Mouse (Mus musculus): Measurements from ENCODE around the gene Il7r.
"Not testable (repeated sequence)": the region's sequence is repeated elsewhere in the genome, so short reads cannot be mapped to it uniquely, and the experiment has no call there.

Il7r gene

GRCm38 (mm10) chr15:9530076-9530475 lies at the start of gene Il7r:
Gene Il7r, minus strand, starts transcription at chr15:9530176.
- no peak for DNase-seq (ENCODE audit: low spot score)

GRCm38 (mm10) chr15:9577303-9577702 lies 47.3 kb upstream of the Il7r start:
- no peak for DNase-seq (ENCODE audit: low spot score)

DNA sequence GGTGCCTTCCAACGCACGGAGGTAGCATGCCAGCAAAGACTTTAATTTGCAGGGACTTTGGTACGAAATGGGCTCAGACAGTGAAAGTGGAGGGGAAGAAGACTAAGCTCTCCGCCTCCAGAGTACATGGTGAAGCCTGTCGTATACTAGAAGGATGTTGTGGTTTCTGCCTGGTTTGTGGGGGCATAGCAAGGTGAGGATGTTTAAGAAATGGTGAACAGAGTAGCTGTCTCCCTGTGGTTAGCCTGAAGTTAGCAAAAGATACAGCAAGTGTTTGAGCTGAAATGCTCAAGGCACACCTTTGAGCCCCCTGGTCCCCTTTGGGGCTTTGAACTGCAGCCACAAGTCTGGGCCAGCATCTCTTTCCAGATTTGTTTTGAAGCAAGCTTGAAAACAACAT lies 44.8 kb upstream of the Il7r start:
- no peak for DNase-seq (ENCODE audit: low spot score)

- no peak for DNase-seq (ENCODE audit: low spot score)
Measured at GRCm38 (mm10) chr15:9573361-9573760, 43.4 kb upstream of the Il7r start.

- no peak for DNase-seq (ENCODE audit: low spot score)
Measured at GRCm38 (mm10) chr15:9572664-9573063, 42.7 kb upstream of the Il7r start.

GRCm38 (mm10) chr15:9571896-9572295 lies 41.9 kb upstream of the Il7r start:
- no peak for DNase-seq (ENCODE audit: low spot score)

GRCm38 (mm10) chr15:9567316-9567715 lies 37.3 kb upstream of the Il7r start:
- DNase-seq (ENCODE audit: low spot score): no peak

DNA sequence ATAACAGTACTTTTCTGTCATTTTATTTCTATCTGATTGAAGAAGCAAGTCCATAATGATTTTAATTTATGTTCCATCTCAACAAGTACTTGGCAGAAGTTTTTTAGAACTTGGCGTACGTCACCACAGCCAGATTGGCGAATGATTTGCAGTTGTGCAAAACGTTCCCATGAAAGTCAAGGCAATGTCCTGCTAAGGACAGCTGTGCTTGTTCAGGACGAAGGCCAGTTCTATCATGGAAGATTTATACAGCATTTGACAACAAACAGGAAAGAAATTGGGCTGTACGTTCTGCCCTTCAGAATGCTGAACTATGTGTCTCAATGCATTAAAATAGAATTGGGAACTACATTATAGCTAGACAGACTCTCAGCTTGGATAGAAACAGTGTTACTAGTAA lies 35.4 kb upstream of the Il7r start:
- DNase-seq (ENCODE audit: low spot score): no peak

DNA sequence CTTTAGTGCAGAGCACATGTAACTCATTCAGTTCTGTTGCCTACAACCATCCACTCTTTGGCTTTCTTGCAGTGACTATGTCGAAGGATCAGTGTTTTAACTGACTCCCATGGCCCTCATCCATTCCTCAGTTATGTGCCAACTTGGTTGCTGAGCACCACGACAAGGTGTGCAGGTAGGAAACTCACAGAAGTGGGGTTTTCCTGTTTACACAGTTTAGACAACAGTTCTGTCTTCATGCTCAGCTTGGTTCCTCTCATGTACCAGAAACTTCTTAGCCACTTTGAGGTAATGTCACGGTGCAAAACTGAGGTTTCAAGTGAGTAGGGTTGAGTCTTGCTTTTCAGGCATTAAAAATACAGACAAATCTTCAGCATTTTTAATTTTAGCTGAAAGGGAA lies 34.2 kb upstream of the Il7r start:
- no peak for DNase-seq (ENCODE audit: low spot score)

- not testable (repeated sequence) for DNase-seq (ENCODE audit: low spot score)
Measured at GRCm38 (mm10) chr15:9557264-9557663, 27.3 kb upstream of the Il7r start.

DNA sequence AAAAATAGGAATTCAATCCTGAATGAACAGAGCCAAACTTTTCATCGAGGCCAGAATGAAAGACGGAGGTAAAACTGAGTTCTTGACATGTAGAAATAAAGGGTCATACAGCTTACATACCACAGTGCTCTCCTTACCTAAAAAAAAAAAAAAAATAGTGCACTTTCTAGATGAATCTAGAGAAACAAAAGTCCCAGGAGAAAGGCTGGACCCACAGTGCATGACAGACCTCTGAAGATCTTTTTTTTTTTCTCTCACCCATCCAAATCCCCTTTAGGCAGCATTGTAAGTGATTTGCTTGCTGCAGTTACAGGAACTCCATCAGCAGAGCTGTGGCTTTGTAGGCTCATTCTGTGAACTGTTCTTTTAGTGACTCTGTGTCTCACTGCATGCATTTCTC lies 19.0 kb upstream of the Il7r start:
- DNase-seq (ENCODE audit: low spot score): no peak

DNA sequence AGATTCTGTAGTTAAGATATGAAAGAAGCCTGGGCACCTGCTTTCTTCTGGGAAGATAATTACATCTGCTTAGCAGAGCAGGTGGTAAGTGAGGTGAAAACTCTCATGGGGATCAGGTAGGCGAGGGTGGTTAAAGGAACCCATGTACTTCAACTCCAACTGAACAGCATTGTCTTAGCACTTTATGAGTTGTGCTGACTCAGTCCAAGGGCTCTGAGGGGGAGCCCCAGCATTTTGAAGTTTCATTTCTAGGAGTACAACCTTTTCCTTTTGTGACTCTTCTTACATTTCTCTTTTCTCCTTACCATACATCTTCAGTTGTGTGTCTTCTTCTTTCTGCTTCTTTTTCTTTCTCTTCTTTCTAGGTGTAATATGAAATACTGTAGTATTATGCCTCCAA lies 5.2 kb upstream of the Il7r start:
- DNase-seq (ENCODE audit: low spot score): no peak

- DNase-seq (ENCODE audit: low spot score): no peak
Measured at GRCm38 (mm10) chr15:9533356-9533902, 3.5 kb upstream of the Il7r start.

GRCm38 (mm10) chr15:9529646-9530045 lies 330 bp downstream of the Il7r start:
- DNase-seq (ENCODE audit: low spot score): no peak

GRCm38 (mm10) chr15:9528186-9528935 lies 1.6 kb downstream of the Il7r start:
- no peak for DNase-seq (ENCODE audit: low spot score)

GRCm38 (mm10) chr15:9526412-9526811 lies 3.6 kb downstream of the Il7r start:
- DNase-seq (ENCODE audit: low spot score): no peak

- no peak for DNase-seq (ENCODE audit: low spot score)
Measured at GRCm38 (mm10) chr15:9524907-9525306, 5.1 kb downstream of the Il7r start.

DNA sequence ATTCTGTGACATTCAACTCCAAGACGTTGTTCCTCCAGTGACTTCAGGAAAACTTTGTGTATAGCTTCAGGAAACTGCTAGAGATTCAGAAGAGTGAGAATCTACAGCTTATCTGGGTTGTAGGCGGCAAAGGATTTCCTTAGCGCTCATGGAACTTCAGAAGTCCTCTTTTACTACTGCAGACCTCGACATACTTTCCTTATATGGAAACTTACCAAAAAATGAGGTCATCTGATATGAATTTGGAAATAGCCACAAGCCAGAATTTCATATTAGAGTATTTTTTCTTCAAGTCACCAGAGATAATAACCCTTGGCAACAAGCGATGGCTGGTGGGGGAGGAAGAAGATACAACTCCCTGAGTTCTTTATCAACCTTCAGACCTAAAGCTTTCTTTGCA lies 6.0 kb downstream of the Il7r start:
- no peak for DNase-seq (ENCODE audit: low spot score)

- no peak for DNase-seq (ENCODE audit: low spot score)
Measured at GRCm38 (mm10) chr15:9523059-9523458, 6.9 kb downstream of the Il7r start.

DNA sequence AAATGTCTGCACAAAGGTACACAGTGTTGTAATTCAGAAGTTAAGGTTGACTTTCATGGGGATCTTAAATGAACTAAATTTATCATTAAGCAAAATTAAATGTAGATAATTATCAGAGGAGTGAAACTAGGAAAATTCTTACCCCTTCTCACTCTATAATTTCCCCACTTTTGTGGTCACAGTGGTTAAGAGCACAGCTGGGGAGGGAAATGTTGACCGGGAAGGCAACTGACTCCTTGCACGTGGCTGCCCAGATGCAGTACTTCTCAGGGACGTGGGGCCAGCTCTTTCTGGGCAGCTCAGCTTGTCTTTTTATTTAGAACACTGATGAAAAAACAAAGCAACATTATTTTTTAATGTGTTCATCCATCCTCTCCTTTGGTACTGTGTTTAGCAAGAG lies 37.9 kb downstream of the Il7r start:
- no peak for DNase-seq (ENCODE audit: low spot score)

DNA sequence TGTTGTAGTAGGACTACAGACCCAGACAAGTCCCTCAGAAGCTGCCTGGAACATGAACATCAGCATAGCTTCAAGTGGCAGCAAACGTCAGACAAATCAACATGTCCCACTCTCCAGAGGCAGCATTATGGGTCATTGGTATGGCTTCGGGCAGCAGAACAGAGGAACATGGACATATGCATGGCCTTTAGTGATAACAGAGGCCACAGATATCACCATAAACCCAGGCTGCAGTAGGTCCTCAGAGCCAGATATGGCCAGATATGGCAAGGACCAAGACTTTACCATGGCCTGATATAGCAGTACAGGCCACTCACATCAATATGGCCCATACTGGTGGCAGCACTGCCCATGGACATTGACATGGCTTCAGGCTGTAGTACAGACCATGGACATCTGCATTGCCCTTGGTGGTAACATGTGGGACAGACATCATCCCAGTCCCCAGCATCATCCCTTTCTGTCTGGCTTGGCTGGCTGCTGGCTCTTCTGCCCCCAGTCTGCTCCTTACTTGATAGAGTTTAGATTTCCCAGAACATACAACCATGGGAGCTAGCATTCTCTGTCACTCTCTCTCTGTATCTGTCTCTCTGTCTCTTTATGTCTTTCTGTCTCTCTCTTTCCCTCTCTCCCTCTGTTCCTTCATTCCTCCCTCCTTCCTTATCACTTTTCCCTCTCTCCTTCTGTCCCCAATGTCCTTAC lies 40.4 kb downstream of the Il7r start:
- DNase-seq (ENCODE audit: low spot score): no peak

- no peak for DNase-seq (ENCODE audit: low spot score)
Measured at GRCm38 (mm10) chr15:9473188-9473587, 56.8 kb downstream of the Il7r start.

DNA sequence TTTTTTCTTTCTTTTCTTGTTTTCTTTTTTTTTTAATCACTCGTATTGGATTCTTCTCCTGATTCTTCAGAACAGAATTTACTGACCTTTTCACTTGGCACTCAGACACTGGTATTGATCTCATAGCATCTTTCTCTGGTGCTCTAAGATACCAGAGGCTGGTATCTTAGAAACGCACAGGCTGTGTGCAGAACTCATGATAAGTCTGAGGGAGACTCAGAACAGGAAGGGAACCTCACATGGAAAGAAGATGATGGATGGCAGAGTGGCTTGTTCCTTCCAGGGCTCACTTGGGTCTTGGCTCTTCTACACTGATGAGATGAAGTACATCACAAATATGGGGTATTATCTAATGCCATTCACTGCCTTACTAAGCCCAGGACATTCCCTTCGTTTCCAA lies 57.4 kb downstream of the Il7r start:
- DNase-seq (ENCODE audit: low spot score): no peak

- no peak for DNase-seq (ENCODE audit: low spot score)
Measured at GRCm38 (mm10) chr15:9472167-9472566, 57.8 kb downstream of the Il7r start.
